Mouse (Mus musculus): ENCODE measurements at regions not wholly inside any gene's neighbourhood (a gene's known extent, or its start where the extent isn't known, plus 50 kb on each side); places are given as distances from the start of the nearest gene placed in this dataset.
A peak's percentile ranks its signal among the peaks of the same experiment; 100 is the strongest.

DNA sequence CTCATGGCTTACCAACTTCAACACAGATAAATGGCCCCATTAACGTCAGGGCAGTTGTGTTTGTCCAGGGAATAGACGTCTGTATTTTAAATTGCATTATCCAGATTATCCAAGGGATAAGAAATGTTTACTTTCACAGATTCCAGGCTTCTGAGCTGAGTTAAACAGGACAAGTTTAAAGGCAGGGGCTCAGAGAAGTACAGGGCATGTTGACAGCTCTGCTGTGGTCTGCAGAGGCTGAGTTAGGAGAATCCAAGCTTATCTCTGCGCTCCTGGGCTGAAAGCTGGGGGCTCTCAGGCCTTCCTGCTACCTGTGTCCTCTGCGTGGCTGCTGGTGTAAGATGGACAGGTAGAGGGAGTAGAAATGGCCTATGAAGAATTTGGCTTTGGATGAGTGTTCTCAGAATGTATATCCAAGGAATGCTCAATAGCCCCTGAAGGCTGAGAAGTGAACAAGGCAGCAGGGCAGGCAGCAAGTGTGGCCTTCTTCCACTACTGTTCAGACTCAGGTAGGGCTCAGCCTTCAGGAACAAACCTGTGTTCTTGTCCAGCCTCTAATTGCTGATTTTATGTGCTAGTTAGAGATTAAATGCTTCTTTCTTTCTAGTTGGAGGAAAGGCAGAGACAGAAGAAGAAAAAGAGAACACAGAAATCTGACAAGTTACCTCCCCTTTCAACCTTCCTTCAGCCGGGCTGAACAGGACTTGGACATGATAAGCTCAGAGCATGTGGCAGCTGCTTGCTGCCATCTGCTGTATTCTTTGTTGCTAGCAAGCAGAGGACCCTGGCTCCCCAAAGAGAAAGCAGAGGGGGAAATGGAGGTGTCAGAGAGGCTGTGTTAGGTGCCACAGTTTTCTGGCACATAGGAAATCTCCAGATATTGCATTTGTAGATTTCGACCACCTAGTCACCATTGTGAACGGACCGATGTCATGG, 77.9 kb upstream of the Grem2 start:
- peak in 1 of 2 experiments; percentile 4 for DNase-seq (ENCODE audit: low spot score in 2 of 2)

DNA sequence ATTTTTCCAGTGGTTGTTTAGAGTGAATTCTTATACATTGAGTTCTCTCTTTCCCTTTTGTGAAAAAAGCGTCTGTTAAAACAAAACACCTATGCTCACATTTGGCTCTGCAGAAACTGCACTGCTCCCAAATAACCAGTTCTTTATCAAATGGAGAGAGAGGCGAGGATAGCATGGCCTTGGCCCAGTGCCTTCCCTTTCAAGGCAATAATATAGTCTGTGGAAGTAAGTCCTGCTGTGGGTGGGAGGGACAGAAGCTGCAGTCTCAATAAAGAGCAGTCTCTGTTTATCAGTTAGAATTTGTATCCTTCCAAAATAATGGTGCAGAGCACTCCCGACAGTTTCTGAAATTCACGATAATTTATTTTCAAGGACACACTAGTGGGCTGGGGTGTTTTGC, 70.9 kb upstream of the Grem2 start:
- no peak for DNase-seq (ENCODE audit: low spot score in 2 of 2)

GRCm38 (mm10) chr1:174988590-174988989, 67.0 kb upstream of the Grem2 start:
- DNase-seq (ENCODE audit: low spot score in 2 of 2), result no peak

- DNase-seq (ENCODE audit: low spot score in 2 of 2), result no peak
Measured at GRCm38 (mm10) chr1:174971895-174972294, 50.3 kb upstream of the Grem2 start.
